Mouse (Mus musculus): ENCODE measurements around the gene D17Wsu92e.

D17Wsu92e gene

GRCm38 (mm10) chr17:27790976-27791375 lies 29.5 kb downstream of the D17Wsu92e start:
- no peak for DNase-seq (ENCODE audit: low spot score)

- DNase-seq (ENCODE audit: low spot score): no peak
These were observed 30.4 kb downstream of the D17Wsu92e start for GRCm38 (mm10) chr17:27790015-27790414.

- no peak for DNase-seq (ENCODE audit: low spot score)
These were observed 31.8 kb downstream of the D17Wsu92e start for GRCm38 (mm10) chr17:27788456-27789172.

DNA sequence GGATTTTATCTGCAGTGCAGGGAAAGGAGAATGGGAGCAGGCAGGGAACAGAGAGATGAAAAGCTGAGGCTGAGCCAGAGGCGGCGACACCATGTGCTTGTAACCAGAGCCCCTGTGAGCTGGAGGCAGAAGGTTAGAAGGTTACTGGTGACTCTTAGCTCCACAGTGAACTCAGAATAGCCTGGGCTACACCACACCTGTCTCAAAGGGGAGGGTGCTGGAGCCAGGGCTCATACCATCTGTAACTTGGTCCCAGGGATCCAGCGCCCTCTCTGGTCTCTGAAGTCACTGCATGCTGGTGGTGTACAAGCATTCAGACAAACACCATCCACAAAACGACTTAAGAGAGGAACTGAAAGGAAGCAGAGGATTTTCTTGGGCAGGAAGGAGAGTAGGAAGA lies 36.9 kb downstream of the D17Wsu92e start:
- DNase-seq (ENCODE audit: low spot score): no peak

DNA sequence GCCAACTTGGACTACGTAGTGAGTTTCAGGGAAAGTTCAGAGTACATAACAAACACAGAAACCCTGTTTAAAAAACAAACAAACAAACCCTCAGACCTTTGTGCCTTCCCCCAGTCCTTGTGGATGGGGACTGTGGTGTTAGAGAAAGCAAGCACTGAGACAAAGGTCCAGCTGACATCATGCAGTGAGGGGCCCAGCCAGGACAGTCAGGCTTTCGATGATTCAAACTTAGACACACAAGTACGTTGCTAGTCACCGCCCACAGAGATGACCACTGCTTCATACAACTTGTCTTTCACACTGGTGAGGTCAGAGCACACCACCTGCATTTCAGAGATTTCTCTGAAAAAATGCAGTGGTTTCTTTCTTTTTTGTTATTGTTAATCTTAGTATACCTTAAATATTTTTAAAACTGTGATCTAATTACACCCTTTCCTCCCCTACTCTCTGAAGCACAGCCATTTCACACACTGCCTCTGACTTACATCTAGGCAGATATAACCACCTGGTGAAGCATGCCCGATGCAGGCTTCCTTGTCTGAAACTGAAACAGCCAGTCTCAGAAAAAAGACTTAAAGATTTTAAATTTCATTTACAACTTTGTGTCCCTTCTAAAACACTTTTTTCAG lies 39.3 kb downstream of the D17Wsu92e start:
- no peak for DNase-seq (ENCODE audit: low spot score)

GRCm38 (mm10) chr17:27779755-27780154 lies 40.7 kb downstream of the D17Wsu92e start:
- no peak for DNase-seq (ENCODE audit: low spot score)

DNA sequence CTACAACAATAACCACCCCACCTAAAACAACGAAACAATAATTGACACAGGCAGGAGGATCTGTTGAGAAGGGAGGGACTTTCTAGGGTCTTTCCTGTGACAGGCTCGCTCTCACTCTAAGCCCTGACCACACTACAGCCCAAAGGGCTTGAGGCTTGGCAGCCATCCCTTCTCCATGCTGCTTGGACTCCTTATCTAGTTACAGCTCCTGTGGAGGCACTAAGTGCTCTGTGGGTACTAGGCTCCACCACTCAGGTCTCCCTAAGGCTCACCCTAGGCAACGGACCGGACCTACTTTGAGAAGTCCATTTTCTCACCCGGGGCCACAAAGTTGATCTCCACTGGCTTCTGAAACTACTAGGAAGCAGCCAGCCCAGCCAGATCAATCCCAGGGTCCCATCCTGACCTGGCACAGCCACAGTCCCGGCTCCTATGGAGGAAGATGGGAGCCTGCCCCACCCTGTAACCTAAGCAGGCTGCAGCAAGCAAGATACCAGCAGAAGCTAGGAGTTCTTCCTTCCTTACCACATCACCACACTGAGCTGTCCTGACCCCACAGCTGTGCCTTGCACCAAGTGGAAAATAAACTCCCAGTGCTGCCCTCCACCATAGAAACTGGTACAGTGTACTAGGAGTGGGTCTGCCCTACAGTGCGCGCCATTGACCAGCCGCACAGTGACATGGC lies 41.6 kb downstream of the D17Wsu92e start:
- DNase-seq (ENCODE audit: low spot score): no peak

GRCm38 (mm10) chr17:27777823-27778222 lies 42.6 kb downstream of the D17Wsu92e start:
- no peak for DNase-seq (ENCODE audit: low spot score)

- no peak for DNase-seq (ENCODE audit: low spot score)
These were observed 46.2 kb downstream of the D17Wsu92e start for GRCm38 (mm10) chr17:27774198-27774597.

DNA sequence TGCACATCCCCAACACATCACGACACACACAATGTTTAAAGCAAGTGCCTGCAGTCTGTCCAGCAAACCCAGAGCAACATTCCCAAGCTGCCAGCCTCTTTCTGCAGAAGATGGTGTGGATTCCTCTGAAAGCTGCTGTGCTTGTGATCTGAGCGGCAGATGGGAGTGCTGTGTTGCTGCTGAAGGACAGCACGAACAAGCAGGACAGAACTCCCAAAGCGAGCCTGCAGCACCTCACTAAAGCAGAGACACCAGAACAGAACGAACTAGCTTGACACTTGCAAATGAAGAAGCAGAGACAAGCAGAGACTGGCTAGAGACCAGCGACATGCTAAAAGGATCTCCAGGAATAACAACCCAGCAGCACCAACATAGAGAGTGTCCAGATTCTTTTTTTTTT lies 48.8 kb downstream of the D17Wsu92e start:
- no peak for DNase-seq (ENCODE audit: low spot score)

DNA sequence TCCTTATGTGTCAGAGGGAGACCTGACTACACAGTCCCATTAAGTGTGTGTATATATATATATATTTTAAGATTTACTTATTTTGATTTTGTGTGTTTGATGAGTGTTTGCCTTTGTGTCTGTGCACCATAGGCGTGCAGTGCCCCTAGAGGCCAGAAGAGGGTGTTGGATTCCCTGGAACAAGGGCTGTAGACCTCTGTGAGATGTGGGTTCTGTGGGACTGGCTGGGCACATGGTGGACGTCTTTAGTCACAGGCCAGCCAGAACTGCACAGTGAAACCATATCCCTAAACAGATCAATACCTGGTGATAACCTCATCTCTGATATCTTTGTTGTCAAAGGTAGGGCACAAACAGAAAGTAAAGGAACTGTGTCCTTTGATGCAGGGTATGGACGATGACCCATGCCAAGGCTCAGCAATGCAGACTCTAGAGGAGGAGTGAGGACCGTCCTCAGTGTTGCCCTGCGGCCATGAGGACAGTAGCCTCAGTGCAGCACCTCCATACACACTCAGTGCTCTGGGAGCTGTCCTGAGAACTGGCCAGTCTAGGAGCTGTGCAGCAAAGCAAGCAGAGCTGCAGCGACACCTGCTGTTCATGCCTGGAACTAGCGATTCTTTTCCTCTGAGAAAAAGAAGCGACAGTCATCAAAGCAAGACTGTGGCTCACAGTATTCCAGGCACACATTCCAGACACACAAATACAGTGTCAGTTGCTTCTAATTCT lies 51.5 kb downstream of the D17Wsu92e start:
- DNase-seq (ENCODE audit: low spot score): peak; percentile 88

DNA sequence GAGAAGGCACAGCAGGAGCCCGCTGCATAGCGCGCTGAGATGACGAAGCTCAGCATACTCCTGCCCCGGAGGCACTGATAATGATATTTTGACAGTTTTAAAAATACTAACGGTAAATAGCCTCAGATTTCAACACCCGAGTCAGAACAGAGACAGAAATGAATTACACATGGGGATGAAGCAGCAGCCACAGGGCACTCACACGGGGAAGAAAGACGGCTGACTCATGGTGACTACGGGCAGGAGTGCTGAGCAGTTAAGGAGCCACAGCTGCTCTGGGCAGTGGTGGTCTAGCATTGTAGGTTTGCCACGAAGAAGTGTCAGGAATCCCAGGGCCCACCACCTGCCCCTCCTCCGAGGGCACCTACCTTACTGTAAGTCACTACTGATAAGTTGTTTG lies 52.9 kb downstream of the D17Wsu92e start:
- no peak for DNase-seq (ENCODE audit: low spot score)

- DNase-seq (ENCODE audit: low spot score): no peak
These were observed 53.3 kb downstream of the D17Wsu92e start for GRCm38 (mm10) chr17:27767120-27767519.

- no peak for DNase-seq (ENCODE audit: low spot score)
These were observed 55.4 kb downstream of the D17Wsu92e start for GRCm38 (mm10) chr17:27765066-27765465.

GRCm38 (mm10) chr17:27764453-27764852 lies 56.0 kb downstream of the D17Wsu92e start:
- no peak for DNase-seq (ENCODE audit: low spot score)

GRCm38 (mm10) chr17:27762884-27763283 lies 57.6 kb downstream of the D17Wsu92e start:
- DNase-seq (ENCODE audit: low spot score): no peak

GRCm38 (mm10) chr17:27761639-27762336 lies 58.7 kb downstream of the D17Wsu92e start:
- DNase-seq (ENCODE audit: low spot score): peak; percentile 86

GRCm38 (mm10) chr17:27760169-27760568 lies 60.3 kb downstream of the D17Wsu92e start:
- no peak for DNase-seq (ENCODE audit: low spot score)

DNA sequence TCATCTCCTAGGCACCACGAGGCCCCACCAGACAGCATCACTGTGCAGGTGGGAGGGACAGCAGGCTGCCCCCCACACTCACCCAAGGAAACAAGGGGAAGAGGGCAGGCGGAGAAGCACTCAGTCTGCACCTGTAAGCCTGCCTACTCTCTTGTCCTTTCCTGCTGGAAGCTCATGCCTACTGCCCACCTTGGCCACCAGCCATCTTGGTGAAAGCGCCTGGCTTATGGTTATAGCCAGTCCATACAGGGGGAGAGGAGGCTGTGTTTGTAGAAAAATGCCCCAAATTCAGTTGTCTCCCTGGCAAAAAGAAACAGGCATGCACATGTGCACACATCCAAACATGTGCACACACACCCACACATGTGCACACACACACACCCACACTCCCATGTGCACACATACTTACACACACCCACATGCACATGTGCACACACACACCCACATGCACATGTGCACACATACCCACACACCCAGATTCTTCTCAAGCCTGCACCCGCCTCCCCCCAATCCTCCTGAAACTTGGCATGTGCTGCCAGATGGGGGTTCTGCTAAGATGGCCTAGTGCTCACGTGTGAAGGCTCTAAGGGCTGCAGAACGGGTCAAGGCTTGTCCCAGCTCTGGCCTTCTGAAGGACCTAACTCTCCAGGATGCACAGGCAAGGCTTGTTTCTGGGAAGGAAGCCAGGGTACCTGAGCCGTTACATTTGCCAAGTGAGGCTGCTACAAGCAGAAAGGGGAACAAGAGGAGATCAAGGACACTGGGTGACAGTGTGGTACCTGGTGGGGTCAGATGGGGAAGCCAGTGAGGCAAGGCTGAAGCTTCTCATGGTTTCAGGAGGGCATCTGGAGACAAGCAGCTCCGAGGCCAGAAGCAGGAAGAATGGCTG lies 68.9 kb downstream of the D17Wsu92e start:
- DNase-seq (ENCODE audit: low spot score): no peak

DNA sequence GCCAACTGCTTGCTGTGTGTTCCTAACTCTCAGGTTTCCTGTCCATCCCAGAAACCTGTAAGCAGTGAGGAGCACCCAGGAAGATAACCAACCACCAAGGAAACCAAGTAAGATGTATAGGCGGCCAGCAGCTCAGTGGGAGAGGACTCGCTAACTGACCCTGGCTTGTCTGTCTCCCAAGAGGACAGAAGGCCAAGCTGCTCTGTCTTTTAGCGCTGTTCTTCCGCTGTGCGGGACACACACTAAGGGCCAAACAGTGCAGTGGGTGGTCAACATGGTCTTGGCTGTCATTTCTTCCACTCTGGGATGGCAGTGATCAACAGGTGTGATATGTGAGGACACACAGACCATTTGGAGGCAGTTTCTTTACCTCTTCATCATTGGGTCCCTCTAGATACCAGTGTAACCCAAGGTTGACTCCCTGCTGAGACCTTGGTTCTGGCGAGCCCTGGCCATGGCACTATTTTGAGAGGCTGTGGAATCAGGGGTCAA lies 70.0 kb downstream of the D17Wsu92e start:
- no peak for DNase-seq (ENCODE audit: low spot score)

DNA sequence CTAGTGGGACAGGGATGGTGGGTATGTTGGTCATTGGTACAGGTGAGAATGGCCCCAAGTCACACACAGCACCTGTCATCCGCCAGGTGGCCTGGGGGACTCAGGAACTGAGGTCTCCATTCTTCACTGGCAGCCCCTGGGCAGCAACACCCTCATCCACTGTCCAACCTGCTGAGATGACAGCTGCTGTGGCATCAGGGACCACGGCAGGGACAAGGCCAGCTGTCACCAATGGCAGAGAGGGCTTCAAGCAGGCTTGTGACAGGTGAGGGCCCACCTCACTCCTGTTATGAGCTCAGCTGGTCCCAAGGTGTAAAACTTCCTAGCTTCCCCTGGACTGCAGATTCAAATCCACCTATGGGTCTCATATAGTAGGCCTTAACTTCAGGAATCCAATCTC lies 72.3 kb downstream of the D17Wsu92e start:
- DNase-seq (ENCODE audit: low spot score): no peak

All from embryo, embryonic 10 days (tissue).